Mouse (Mus musculus) urinary bladder, postnatal 36 days (tissue): ENCODE results near the gene Cmya5.

Experiments used
- DNase-seq, 2 experiments: peaks; one replicate each; pipeline ENCODE4 v3.0.0; 2022; ENCODE audit warnings: low spot score in 2 of 2, mixed read lengths in 1 of 2

The Cmya5 gene

DNA sequence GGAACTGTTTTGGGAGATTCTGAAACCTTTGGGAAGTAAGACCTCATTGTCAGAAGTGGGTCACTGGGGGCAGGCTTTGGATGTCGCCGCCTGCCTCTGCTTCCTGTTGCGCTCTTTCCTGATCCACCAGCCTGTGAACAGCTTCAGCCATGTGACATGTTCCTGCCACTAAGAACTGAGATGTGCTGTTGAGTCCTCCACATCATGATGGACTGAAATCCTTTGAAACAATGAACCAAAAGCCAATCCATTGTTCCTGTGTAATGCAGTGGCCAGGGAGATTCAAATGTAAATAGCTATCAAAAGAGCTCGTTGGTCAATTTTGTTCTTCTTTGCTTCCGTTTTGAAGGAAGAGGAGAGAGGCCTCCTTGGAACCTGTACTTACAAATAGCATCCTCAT, 151.7 kb downstream of the Cmya5 start:
- DNase-seq: no peak
